Mouse (Mus musculus) limb, embryonic 12.5 days (tissue): ENCODE measurements at regions not wholly inside any gene's neighbourhood (a gene's known extent, or its start where the extent isn't known, plus 50 kb on each side); places are given as distances from the start of the nearest gene placed in this dataset.
"Not testable (repeated sequence)": the region's sequence is repeated elsewhere in the genome, so short reads cannot be mapped to it uniquely, and the experiment has no call there.

Experiments
- ATAC-seq: fragments of 200-750 bp; cut with Nextera tagmentation; 2 replicates; pipeline ENCODE4 v1.8.0; 2017; ENCODE audit warnings: low read depth, moderate TSS enrichment; ENCODE audit not compliant: insufficient number of reproducible peaks, insufficient read depth, low FRiP score, low TSS enrichment
- H3K27ac ChIP-seq: fragments of 300-500 bp; sonication (generic); 2 replicates; pipeline ENCODE4 v1.5.1; 2016; ENCODE audit warnings: mild to moderate bottlenecking, moderate library complexity
- H3K27me3 ChIP-seq: fragments of 300-500 bp; sonication (generic); 2 replicates; pipeline ENCODE4 v1.6.1; 2016; ENCODE audit warnings: mild to moderate bottlenecking, moderate library complexity
- H3K36me3 ChIP-seq: fragments of 300-500 bp; sonication (generic); 2 replicates; pipeline ENCODE4 v1.6.1; 2016; ENCODE audit warnings: mild to moderate bottlenecking, moderate library complexity
- H3K4me1 ChIP-seq: fragments of 300-500 bp; sonication (generic); replicated peaks from 2 replicates; pipeline ENCODE4 v1.6.1; 2016
- H3K4me2 ChIP-seq: fragments of 300-500 bp; sonication (generic); 2 replicates; pipeline ENCODE4 v1.6.1; 2016; ENCODE audit warnings: mild to moderate bottlenecking, moderate library complexity
- H3K4me3 ChIP-seq: fragments of 300-500 bp; sonication (generic); replicated peaks from 2 replicates; pipeline ENCODE4 v1.5.1; 2016; ENCODE audit warnings: mild to moderate bottlenecking
- H3K9ac ChIP-seq: fragments of 300-500 bp; sonication (generic); replicated peaks from 2 replicates; pipeline ENCODE4 v1.6.1; 2016; ENCODE audit warnings: mild to moderate bottlenecking, moderate library complexity
- H3K9me3 ChIP-seq: fragments of 300-500 bp; sonication (generic); 2 replicates; pipeline ENCODE4 v1.6.1; 2016; ENCODE audit warnings: mild to moderate bottlenecking, moderate library complexity
- whole genome bisulfite sequencing: fragments of 180-500 bp; shearing (Covaris S2); methylation state at CpG from one replicate; pipeline ENCODE4 v1.1.7; 2016; 5-methylcytosine and 5-hydroxymethylcytosine counted together

GRCm38 (mm10) chr5:3198869-3199550 lies 142.3 kb upstream of the Cdk6 start:
- not testable (repeated sequence) for H3K36me3 ChIP-seq, H3K4me3 ChIP-seq, H3K9me3 ChIP-seq, H3K27me3 ChIP-seq, H3K9ac ChIP-seq
- Histone ChIP-seq H3K4me1 (peaks cover 11% of the 10 kb centered on the region), H3K4me2 (0 out of 2 replicates have a peak overlapping the region, but pooled peaks have one; percentile 6), H3K27ac (peak overlapping the region; percentile 78)
- ATAC-seq = peak; percentile 76
- 62% methylated on average over 7 of the region's 7 CpGs for WGBS

GRCm38 (mm10) chr5:3206160-3206559 lies 135.1 kb upstream of the Cdk6 start:
- H3K9me3 ChIP-seq, H3K4me3 ChIP-seq, H3K4me1 ChIP-seq, H3K9ac ChIP-seq, H3K4me2 ChIP-seq, H3K36me3 ChIP-seq, H3K27me3 ChIP-seq, H3K27ac ChIP-seq, ATAC-seq: not testable (repeated sequence)
- 69% methylated on average over 5 of the region's 5 CpGs for WGBS

- not testable (repeated sequence) for H3K4me2 ChIP-seq, H3K4me1 ChIP-seq, ATAC-seq, H3K9me3 ChIP-seq, H3K27ac ChIP-seq, H3K36me3 ChIP-seq, H3K27me3 ChIP-seq, H3K9ac ChIP-seq, H3K4me3 ChIP-seq
- WGBS = 86% methylated on average over 4 of the region's 4 CpGs
Measured at GRCm38 (mm10) chr5:3208293-3208692, 133.0 kb upstream of the Cdk6 start.

- Histone ChIP-seq H3K9ac (no peak overlapping the region), H3K4me2 (no peak overlapping the region), H3K4me1 (no peaks in the 10 kb centered on the region), H3K27ac (no peak overlapping the region), H3K36me3 (no peaks in the 10 kb centered on the region), H3K27me3 (no peaks in the 10 kb centered on the region), H3K4me3 (no peak overlapping the region), H3K9me3 (no peaks in the 10 kb centered on the region)
- no peak for ATAC-seq
- 98% methylated on average over 3 of the region's 3 CpGs for WGBS
Measured at GRCm38 (mm10) chr5:3211284-3211683, 130.0 kb upstream of the Cdk6 start.

DNA sequence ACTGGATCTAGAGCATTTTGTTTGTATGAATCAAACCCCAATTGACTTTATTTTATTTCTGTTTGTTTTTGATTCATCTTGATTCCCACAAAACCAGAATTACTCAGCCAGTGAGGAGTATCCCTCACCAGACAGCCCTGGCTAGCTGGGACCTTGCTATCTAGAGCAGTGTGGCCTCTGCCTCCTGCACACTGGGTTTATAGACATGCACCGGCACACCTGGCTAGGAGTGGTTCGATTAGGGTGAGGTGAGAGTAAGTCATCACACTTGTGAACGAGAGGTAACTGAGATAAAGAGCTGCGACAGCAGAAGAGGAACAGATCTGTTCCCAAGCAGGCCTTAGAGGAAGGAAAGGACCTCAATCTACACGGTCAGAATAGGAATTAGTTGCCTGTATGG lies 125.2 kb upstream of the Cdk6 start:
- H3K27ac ChIP-seq = no peak overlapping the region
- no peak for ATAC-seq
- H3K4me2 ChIP-seq = no peak overlapping the region
- no peaks in the 10 kb centered on the region for H3K9me3 ChIP-seq
- 0 out of 2 replicates have a peak, but pooled peaks cover 2% of the 10 kb centered on the region for H3K4me1 ChIP-seq
- H3K9ac ChIP-seq = no peak overlapping the region
- WGBS = 74% methylated on average over 5 of the region's 5 CpGs
- H3K4me3 ChIP-seq = no peak overlapping the region
- H3K36me3 ChIP-seq = no peaks in the 10 kb centered on the region
- H3K27me3 ChIP-seq = no peaks in the 10 kb centered on the region

- 32% methylated on average over 4 of the region's 4 CpGs for WGBS
- H3K4me2 ChIP-seq = no peak overlapping the region
- H3K36me3 ChIP-seq = no peaks in the 10 kb centered on the region
- H3K27me3 ChIP-seq = no peaks in the 10 kb centered on the region
- ATAC-seq = no peak
- H3K4me1 ChIP-seq = 0 out of 2 replicates have a peak, but pooled peaks cover 2% of the 10 kb centered on the region
- no peak overlapping the region for H3K9ac ChIP-seq
- H3K9me3 ChIP-seq = no peaks in the 10 kb centered on the region
- no peak overlapping the region for H3K27ac ChIP-seq
- H3K4me3 ChIP-seq = no peak overlapping the region
Measured at GRCm38 (mm10) chr5:3219230-3219629, 122.1 kb upstream of the Cdk6 start.

- no peak overlapping the region for H3K4me2 ChIP-seq
- no peak overlapping the region for H3K9ac ChIP-seq
- H3K4me1 ChIP-seq = 0 out of 2 replicates have a peak, but pooled peaks cover 2% of the 10 kb centered on the region
- no peaks in the 10 kb centered on the region for H3K36me3 ChIP-seq
- no peak overlapping the region for H3K4me3 ChIP-seq
- H3K27ac ChIP-seq = no peak overlapping the region
- ATAC-seq = no peak
- no peaks in the 10 kb centered on the region for H3K27me3 ChIP-seq
- WGBS = 61% methylated on average over 3 of the region's 3 CpGs
- H3K9me3 ChIP-seq = no peaks in the 10 kb centered on the region
Measured at GRCm38 (mm10) chr5:3219770-3220169, 121.5 kb upstream of the Cdk6 start.

DNA sequence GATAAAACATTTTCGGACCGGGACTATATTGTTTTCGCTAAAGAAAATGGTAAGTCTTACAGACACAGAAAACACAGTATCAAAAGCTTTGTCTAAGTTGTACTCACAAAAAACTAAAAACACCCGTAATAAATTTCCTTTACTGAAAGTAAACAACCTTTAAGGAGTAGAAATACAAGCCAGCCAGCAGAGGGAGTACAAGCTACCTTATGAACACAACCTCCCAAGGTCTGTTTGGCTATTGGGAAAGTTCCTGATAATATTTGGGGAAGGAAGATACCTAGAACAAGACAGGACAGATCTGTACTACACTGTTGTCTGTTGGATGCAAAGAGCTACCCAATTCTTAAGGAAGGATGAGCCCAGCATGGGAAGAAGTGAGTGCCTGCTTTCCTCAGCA lies 117.5 kb upstream of the Cdk6 start:
- H3K27ac ChIP-seq, H3K4me3 ChIP-seq, H3K27me3 ChIP-seq, H3K4me1 ChIP-seq, H3K9ac ChIP-seq, H3K4me2 ChIP-seq, H3K36me3 ChIP-seq, ATAC-seq, H3K9me3 ChIP-seq: not testable (repeated sequence)
- WGBS = 82% methylated on average over 4 of the region's 4 CpGs

- not testable (repeated sequence) for H3K4me1 ChIP-seq, H3K27me3 ChIP-seq, H3K4me3 ChIP-seq, H3K9ac ChIP-seq, ATAC-seq, H3K9me3 ChIP-seq, H3K36me3 ChIP-seq, H3K27ac ChIP-seq, H3K4me2 ChIP-seq
- 88% methylated on average over 14 of the region's 14 CpGs for WGBS
Measured at GRCm38 (mm10) chr5:3224392-3225054, 116.8 kb upstream of the Cdk6 start.

- not testable (repeated sequence) for H3K9ac ChIP-seq, H3K27me3 ChIP-seq, ATAC-seq, H3K4me2 ChIP-seq, H3K9me3 ChIP-seq, H3K27ac ChIP-seq, H3K4me1 ChIP-seq, H3K36me3 ChIP-seq, H3K4me3 ChIP-seq
- 85% methylated on average over 8 of the region's 8 CpGs for WGBS
Measured at GRCm38 (mm10) chr5:3225358-3225757, 115.9 kb upstream of the Cdk6 start.

DNA sequence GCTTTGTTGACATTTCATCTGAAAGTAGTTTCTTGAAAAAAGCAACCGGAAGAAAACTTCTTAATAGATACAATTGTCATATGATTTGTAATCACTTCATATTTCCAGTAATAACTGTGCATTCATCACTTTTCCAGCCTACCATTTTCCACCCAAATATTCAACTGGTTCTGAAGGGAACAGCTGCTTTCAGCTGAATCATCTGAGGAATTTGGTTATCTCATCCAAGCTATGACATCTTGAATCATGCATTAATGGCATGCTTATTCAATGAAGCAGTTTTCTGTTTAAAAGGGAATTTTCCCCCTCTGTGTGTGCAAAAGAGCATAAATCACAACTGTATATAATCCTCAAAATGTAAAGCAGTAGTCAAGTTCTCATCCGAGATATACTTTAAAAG lies 97.2 kb upstream of the Cdk6 start:
- not testable (repeated sequence) for H3K4me1 ChIP-seq, H3K9ac ChIP-seq, H3K4me2 ChIP-seq, H3K27me3 ChIP-seq, H3K27ac ChIP-seq, ATAC-seq, H3K36me3 ChIP-seq, H3K4me3 ChIP-seq, H3K9me3 ChIP-seq
- WGBS = 69% methylated on average over 2 of the region's 2 CpGs

GRCm38 (mm10) chr5:3247333-3247732 lies 94.0 kb upstream of the Cdk6 start:
- Histone ChIP-seq H3K9ac (no peak overlapping the region), H3K4me2 (no peak overlapping the region), H3K27me3 (no peaks in the 10 kb centered on the region), H3K36me3 (no peaks in the 10 kb centered on the region), H3K4me3 (no peak overlapping the region), H3K9me3 (no peaks in the 10 kb centered on the region), H3K27ac (no peak overlapping the region), H3K4me1 (no peaks in the 10 kb centered on the region; the same call in 1 of the 2 replicates)
- WGBS = 81% methylated on average over 2 of the region's 2 CpGs
- ATAC-seq = no peak
